Mouse (Mus musculus) R1 (cell line): Measurements from ENCODE around the gene Gm6793.

Experiments
- DNase-seq: peaks from one replicate; pipeline ENCODE4 v3.0.0-alpha.2; 2018; ENCODE audit warnings: low read depth, low spot score

Gm6793 gene

GRCm38 (mm10) chr8:112014936-112015335 is at the start of gene Gm6793:
Gene Gm6793, minus strand, starts transcription at chr8:112015036.
- DNase-seq: no peak

- DNase-seq: peak; percentile 75
These were observed 46.5 kb upstream of the Gm6793 start for GRCm38 (mm10) chr8:112061372-112061771.

DNA sequence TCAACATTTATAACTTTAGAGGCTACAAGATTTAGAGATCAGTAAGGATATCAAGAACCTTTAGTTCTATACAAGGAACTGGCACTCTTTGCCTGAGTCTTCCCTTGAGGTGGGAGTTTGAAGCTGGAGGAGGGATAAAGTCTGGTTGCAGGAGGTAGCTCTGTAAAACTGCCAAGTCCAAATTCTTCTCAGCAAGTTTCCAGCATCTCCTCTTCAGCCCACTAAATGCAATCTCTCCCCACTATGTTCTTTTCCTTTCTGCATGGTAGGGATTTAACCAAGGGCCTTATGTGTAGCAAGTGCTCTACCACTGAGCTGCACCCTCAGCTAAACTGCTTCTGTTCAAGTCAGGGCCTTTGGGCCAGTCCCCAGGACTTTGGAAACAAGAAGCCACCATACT is 39.6 kb upstream of the Gm6793 start:
- no peak for DNase-seq

DNA sequence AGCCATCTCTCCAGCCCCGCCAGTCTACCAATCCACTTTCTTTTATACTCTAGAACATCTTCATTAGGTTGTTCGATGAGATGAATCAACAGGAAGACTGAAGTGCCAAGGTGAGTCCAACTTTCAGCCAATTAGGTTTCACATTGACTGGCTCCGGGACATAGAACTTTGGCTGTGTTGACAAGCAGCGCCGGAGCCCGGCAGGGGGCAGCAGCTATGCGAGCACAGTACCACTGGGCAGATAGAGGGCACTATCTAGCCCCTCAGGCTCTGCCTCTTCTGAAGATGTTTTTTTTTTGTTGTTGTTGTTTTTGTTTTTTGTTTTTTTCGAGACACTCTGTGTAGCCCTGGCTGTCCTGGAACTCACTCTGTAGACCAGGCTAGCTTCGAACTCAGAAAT is 36.7 kb upstream of the Gm6793 start:
- DNase-seq: peak; percentile 54

- peak; percentile 79 for DNase-seq
These were observed 35.1 kb upstream of the Gm6793 start for GRCm38 (mm10) chr8:112049984-112050383.

GRCm38 (mm10) chr8:112048293-112048692 is 33.5 kb upstream of the Gm6793 start:
- no peak for DNase-seq

- DNase-seq: peak; percentile 88
These were observed 31.1 kb upstream of the Gm6793 start for GRCm38 (mm10) chr8:112045896-112046295.

- peak; percentile 62 for DNase-seq
These were observed 30.3 kb upstream of the Gm6793 start for GRCm38 (mm10) chr8:112045182-112045581.

DNA sequence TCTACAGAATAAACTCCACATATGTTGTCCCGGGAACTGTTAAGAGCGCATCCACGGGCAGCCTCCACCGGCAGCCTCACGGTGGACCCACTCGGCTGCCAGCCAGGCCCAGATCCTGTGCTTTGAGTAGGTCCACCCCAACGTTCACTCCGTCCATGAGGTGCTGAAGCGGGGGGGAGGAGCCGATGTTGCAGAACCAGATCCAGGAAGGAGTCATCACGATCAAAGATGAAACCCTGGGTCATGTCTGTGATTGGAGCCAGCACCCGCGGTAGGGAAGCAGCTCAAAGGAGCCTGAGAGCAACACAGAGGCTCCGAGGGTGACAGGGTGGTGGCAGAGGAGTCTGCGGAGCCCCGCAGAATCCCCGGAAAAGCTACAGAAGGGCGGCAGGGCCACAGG is 22.7 kb upstream of the Gm6793 start:
- peak; percentile 55 for DNase-seq

DNA sequence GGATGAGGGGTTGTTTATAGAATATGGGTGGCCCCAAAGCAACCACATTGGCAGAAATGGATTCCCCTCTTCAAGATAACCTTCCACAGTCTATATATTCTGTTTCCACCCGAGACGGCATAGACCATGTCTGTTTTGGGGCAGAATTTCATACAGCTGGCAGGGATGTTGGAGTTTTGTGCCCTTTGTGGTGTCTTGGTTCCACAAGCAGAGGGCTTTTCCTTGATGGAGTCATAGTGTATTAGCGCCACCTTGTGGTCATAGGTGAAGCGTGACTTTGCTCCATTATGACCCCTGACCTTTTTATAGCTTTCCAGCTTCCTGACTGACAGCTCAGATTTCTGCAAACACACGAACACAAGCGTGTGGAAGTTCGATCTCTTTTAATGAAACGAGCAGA is 19.8 kb upstream of the Gm6793 start:
- peak; percentile 89 for DNase-seq

GRCm38 (mm10) chr8:112033071-112033470 is 18.2 kb upstream of the Gm6793 start:
- peak; percentile 97 for DNase-seq

- DNase-seq: no peak
These were observed 15.8 kb upstream of the Gm6793 start for GRCm38 (mm10) chr8:112030663-112031062.

GRCm38 (mm10) chr8:112029455-112029854 is 14.6 kb upstream of the Gm6793 start:
- no peak for DNase-seq

GRCm38 (mm10) chr8:112011816-112012242 is 3.0 kb downstream of the Gm6793 start:
- DNase-seq: peak; percentile 40

GRCm38 (mm10) chr8:112010997-112011815 is 3.6 kb downstream of the Gm6793 start, which contains the start of the genes Kars and Terf2ip:
Gene Kars, minus strand, starts transcription at chr8:112011323.
Gene Terf2ip, plus strand, starts transcription at chr8:112011398.
- DNase-seq: peak; percentile 96

- DNase-seq: peak; percentile 67
These were observed 5.3 kb downstream of the Gm6793 start for GRCm38 (mm10) chr8:112009558-112009957.

DNA sequence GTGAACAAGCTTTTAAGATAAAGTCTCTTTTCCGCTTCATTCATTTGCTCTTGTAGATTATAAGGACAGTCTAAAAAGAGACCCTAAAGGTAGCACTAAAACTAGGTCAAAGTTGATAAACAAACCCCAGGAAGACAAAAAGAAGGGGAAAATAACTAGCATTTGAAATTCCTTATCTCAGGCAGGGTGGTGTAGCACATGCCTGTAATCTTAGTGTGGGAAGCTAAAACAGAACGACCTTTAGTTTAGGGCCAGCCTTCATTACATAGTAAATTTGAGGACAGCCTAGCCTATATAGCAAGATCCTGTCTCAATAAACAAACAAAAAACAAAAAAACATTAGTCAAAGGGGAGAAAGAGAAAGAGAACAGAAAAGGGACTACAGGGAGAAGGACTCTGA is 7.2 kb downstream of the Gm6793 start:
- no peak for DNase-seq

- peak; percentile 74 for DNase-seq
These were observed 9.2 kb downstream of the Gm6793 start for GRCm38 (mm10) chr8:112005601-112006000.

- DNase-seq: no peak
These were observed 10.1 kb downstream of the Gm6793 start for GRCm38 (mm10) chr8:112004754-112005153.

- no peak for DNase-seq
These were observed 22.2 kb downstream of the Gm6793 start for GRCm38 (mm10) chr8:111992703-111993039.

- peak; percentile 91 for DNase-seq
These were observed 22.7 kb downstream of the Gm6793 start, which contains the start of gene Adat1 for GRCm38 (mm10) chr8:111992013-111992702. Gene Adat1, minus strand, starts transcription at chr8:111992302.

DNA sequence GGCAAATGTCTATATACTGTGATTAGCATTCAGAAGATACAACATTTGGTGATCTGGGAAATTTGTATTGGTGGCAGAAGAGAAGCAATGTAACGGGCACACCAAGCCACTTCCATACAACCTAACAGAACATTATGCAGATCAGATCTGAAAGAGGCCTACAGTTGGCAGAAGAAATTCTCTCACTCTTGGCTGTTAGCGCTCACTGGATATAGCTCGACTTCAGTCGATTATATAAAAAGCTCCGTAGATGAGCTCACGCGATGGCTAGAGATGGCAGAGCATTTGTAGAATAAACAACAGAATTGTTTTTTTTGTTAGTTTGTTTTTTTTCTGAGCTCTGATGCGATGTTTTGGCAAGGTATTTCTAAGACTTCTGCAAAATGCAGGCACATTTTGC is 23.6 kb downstream of the Gm6793 start:
- DNase-seq: no peak

DNA sequence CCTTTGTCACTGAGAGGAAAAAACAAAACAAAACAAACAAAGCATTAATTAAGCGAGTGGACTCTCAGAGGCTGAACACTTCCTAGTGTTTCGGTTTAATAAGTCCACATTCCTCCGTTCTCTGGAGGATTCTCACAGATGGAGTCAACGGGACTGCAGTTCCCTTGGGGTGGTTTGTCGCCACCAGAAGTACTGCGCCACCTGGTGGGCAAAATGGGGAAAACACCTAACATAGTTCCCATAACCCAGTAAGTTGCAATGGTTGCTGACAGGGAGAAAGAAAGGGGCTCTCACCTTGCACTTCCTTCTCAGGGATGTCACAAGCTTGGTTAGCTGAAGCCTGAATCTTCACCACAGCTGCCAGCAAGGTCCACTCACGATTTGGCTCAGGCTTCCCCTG is 24.9 kb downstream of the Gm6793 start:
- DNase-seq: peak; percentile 92
